Mouse (Mus musculus): Measurements from ENCODE around the gene Usp9y. TPM values are rescaled to one million over a fixed set of nuclear protein-coding genes. Genes with fewer than 3 reads are reported as not detected.

The Usp9y gene
- not detected in 2 replicates for total RNA-seq (2021)
- long read RNA-seq, experiment 1, result 0 reads
- long read RNA-seq, experiment 2, result 0 reads

DNA sequence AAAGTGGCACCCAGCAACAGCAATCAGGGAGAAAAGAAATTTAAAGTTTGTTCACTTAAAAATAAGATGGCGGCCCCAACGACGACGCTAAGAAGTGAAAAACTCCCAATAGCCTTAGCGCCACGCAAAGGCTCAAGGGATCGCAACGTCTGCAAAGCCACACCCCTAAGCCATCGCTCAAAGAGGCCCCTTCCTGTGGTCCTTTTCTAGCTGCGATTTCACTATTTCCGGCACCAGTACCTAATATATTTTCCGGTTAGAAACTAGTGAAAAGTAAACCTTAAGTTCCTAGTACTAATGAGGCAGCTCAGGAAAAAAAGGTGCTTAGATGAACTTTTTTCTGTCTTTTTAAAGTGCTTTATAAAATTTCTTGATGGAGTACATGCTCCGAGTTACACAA, at the start of gene Usp9y:
Gene Usp9y (minus strand): TSS at position 101 of the 400 bp plus-strand sequence.
- DNase-seq, result no peak

DNA sequence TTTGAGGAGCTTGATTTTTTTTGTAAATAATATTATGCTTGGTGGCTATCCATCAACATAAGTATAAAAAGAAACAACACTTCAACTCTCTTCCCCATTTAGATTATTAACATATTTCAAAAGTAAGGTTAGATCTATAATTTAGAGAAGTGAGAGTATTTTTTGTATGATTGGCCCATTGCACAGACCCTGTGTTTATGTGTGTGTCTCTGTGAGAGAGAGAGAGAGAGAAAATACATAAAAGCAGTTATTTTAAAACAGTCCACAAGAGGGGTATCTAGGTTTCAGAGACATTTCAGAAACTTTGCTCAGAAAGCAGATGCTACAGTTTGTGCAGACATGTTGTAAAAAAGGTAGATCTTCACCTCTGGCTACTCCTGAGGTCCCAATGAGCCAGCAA, 165.9 kb downstream of the Usp9y start:
- no peak for DNase-seq

DNA sequence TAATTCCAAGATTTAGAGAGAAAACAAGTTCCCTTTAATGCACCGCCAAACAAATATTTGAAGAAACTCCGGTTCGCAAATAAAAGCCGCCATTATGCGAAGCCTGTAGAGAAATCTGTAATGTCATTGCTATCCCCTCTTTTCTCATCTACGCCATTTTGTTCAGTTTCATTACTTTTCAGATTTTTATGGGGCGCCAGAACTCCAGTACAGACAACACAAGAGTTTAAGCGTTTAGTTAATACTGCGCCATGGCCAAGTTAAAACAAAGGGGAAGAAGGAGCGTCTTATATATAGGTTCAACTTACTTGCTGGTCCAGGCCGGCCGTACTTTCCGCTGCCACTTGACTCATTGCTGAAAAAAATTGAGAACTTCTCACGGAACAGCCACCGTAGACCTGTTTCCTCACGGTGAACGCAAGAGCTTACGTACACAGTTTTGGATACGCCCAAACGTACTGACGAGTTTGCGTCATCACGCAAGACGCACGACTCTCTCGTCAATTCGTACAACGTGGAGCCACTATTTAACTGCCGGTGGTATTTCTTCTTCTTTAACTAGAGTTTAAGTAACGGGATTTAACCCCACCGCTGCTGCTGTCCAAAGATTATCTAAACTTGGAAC, 173.3 kb downstream of the Usp9y start, which contains the start of gene Ddx3y:
Gene Ddx3y (minus strand): TSS at position 459 of the 625 bp plus-strand sequence.
- DNase-seq, result no peak

DNA sequence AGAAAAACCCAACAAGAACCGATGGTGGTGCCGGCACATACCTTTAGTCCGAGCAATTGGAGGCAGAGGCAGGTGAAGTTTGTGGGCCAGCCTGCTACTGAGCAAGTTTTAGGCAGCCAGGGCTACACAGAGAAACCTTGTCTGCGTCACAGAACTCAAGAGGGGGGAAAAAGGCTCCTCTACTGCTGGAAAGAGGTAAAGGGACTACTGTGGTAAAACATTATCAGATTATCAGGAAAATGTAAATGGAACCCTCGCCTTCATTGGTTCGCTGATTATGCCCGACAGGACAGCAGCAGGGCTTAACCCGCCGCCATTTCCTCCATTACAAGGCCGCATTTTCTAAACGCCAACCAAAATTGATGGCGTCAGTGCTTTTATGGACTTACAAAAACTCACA, 173.8 kb downstream of the Usp9y start:
- no peak for DNase-seq

Other genes starting within 250 kb of the Usp9y start
- gene Uty, start 214.0 kb downstream of the Usp9y start, total RNA-seq (2021), result 32.6 and 37.9 TPM in 2 replicates
- gene Ddx3y, start 173.2 kb downstream of the Usp9y start, total RNA-seq (2021), result 89.6 and 96.4 TPM in 2 replicates